Mouse (Mus musculus) E14TG2a.4 (cell line): Measurements from ENCODE around the gene Ankrd54.

Source experiments
- CTCF ChIP-seq: conservative IDR thresholded peaks from 2 replicates; pipeline ENCODE4 v1.5.1; 2014; ENCODE audit warnings: low read length
- NANOG ChIP-seq: IDR thresholded peaks from 2 replicates; pipeline ENCODE4 v1.6.1; 2014; ENCODE audit warnings: borderline replicate concordance, low read length, mixed read lengths
- POU5F1 ChIP-seq: IDR thresholded peaks from 2 replicates; pipeline ENCODE4 v1.6.1; 2014; ENCODE audit warnings: low read length, borderline replicate concordance

DNA sequence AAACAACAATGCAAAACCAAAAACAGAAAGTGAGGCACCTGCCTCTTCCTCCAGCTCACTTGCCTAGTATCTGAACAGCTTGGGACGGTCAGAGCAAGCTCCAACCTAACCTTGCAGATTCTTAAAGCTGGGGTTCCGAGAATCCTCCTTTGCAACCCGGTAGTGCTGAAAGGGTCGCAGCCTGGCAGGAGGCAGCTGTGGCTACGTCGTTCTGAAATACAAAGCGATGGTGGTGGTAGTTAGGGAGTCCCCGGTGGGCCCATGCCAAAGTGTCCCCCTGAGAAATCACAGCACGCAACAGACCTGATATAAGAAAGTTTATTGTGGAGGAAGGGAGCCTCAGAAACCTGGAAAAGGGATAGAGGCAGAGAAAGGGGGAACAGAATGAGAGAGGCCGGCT lies 24.4 kb downstream of the Ankrd54 start:
- TF ChIP-seq CTCF (no peak), NANOG (no peak), POU5F1 (no peak)
